Mouse (Mus musculus): ENCODE measurements around the gene Ncstn. TPM values are rescaled to one million over a fixed set of nuclear protein-coding genes. Genes with fewer than 3 reads are reported as not detected.

Gene Ncstn
- polyA plus RNA-seq (2014; fragmentation: Illumina TruSeq; extraction: RNeasy Lipid Tissue Mini Kit (QIAGEN cat#74804); ENCODE audit: low replicate concordance): 22.8 TPM

GRCm38 (mm10) chr1:172082101-172082898 lies at the start of gene Ncstn, which contains the start of gene Copa:
TSS of gene Ncstn (minus strand) at chr1:172082795.
TSS of gene Copa (plus strand) at chr1:172082529.

GRCm38 (mm10) chr1:172126376-172127347 lies 44.1 kb upstream of the Ncstn start, which contains the start of gene Pex19:
TSS of gene Pex19 (plus strand) at chr1:172126755.

GRCm38 (mm10) chr1:172057491-172057921 lies 25.1 kb downstream of the Ncstn start, which contains the start of gene Nhlh1:
TSS of gene Nhlh1 (minus strand) at chr1:172057573.

GRCm38 (mm10) chr1:172028394-172029275 lies 54.0 kb downstream of the Ncstn start, which contains the start of gene Vangl2:
TSS of gene Vangl2 (minus strand) at chr1:172028444.

Other genes starting within 250 kb of the Ncstn start
- 13.4 TPM for gene Cd84, start 243.1 kb downstream of the Ncstn start, polyA plus RNA-seq (2014; fragmentation: Illumina TruSeq; extraction: RNeasy Lipid Tissue Mini Kit (QIAGEN cat#74804); ENCODE audit: low replicate concordance)
- 0.93 TPM for gene Gm10521, start 187.1 kb downstream of the Ncstn start, polyA plus RNA-seq (2014; fragmentation: Illumina TruSeq; extraction: RNeasy Lipid Tissue Mini Kit (QIAGEN cat#74804); ENCODE audit: low replicate concordance)
- gene Slamf6, start 165.3 kb downstream of the Ncstn start, polyA plus RNA-seq (2014; fragmentation: Illumina TruSeq; extraction: RNeasy Lipid Tissue Mini Kit (QIAGEN cat#74804); ENCODE audit: low replicate concordance): 2.7 TPM
- gene Vangl2, start 54.4 kb downstream of the Ncstn start, polyA plus RNA-seq (2014; fragmentation: Illumina TruSeq; extraction: RNeasy Lipid Tissue Mini Kit (QIAGEN cat#74804); ENCODE audit: low replicate concordance): 0.37 TPM
- gene Nhlh1, start 25.2 kb downstream of the Ncstn start, polyA plus RNA-seq (2014; fragmentation: Illumina TruSeq; extraction: RNeasy Lipid Tissue Mini Kit (QIAGEN cat#74804); ENCODE audit: low replicate concordance): not detected
- 197 TPM for gene Copa, start 266 bp downstream of the Ncstn start, polyA plus RNA-seq (2014; fragmentation: Illumina TruSeq; extraction: RNeasy Lipid Tissue Mini Kit (QIAGEN cat#74804); ENCODE audit: low replicate concordance)
- 61.3 TPM for gene Pex19, start 44.0 kb upstream of the Ncstn start, polyA plus RNA-seq (2014; fragmentation: Illumina TruSeq; extraction: RNeasy Lipid Tissue Mini Kit (QIAGEN cat#74804); ENCODE audit: low replicate concordance)
- gene Dcaf8, start 65.3 kb upstream of the Ncstn start, polyA plus RNA-seq (2014; fragmentation: Illumina TruSeq; extraction: RNeasy Lipid Tissue Mini Kit (QIAGEN cat#74804); ENCODE audit: low replicate concordance): 39.0 TPM
- gene Pea15a, start 124.0 kb upstream of the Ncstn start, polyA plus RNA-seq (2014; fragmentation: Illumina TruSeq; extraction: RNeasy Lipid Tissue Mini Kit (QIAGEN cat#74804); ENCODE audit: low replicate concordance): 16.0 TPM
- gene Casq1, start 137.1 kb upstream of the Ncstn start, polyA plus RNA-seq (2014; fragmentation: Illumina TruSeq; extraction: RNeasy Lipid Tissue Mini Kit (QIAGEN cat#74804); ENCODE audit: low replicate concordance): not detected
- gene Atp1a4, start 175.6 kb upstream of the Ncstn start, polyA plus RNA-seq (2014; fragmentation: Illumina TruSeq; extraction: RNeasy Lipid Tissue Mini Kit (QIAGEN cat#74804); ENCODE audit: low replicate concordance): not detected
- gene Igsf8, start 178.8 kb upstream of the Ncstn start, polyA plus RNA-seq (2014; fragmentation: Illumina TruSeq; extraction: RNeasy Lipid Tissue Mini Kit (QIAGEN cat#74804); ENCODE audit: low replicate concordance): 0.30 TPM
- 3.0 TPM for gene Atp1a2, start 215.3 kb upstream of the Ncstn start, polyA plus RNA-seq (2014; fragmentation: Illumina TruSeq; extraction: RNeasy Lipid Tissue Mini Kit (QIAGEN cat#74804); ENCODE audit: low replicate concordance)
- gene Kcnj9, start 246.5 kb upstream of the Ncstn start, polyA plus RNA-seq (2014; fragmentation: Illumina TruSeq; extraction: RNeasy Lipid Tissue Mini Kit (QIAGEN cat#74804); ENCODE audit: low replicate concordance): not detected